24 mouse cellular contexts compared by ENCODE assay signal in genomic region chr7:46575897-46576296, GRCm38 (mm10).
DNase-seq lines count a peak whose midpoint lies in the region; ATAC-seq and TF ChIP-seq lines count a peak whose summit lies in the region.
"Had no signal": no experiment of that assay in that cellular context is flagged by ENCODE, and none has a peak within 500 bp of the region (broad histone marks: within the 10 kb centered on the region; RNA-seq: fewer than 3 reads in every experiment).

No protein-coding gene starts in this region.

- ATAC-seq in kidney, postnatal 0 days (replicated peaks; ENCODE audit: low FRiP score, low read depth): no peak
- no peak for ATAC-seq in midbrain, postnatal 0 days (ENCODE audit: low FRiP score)
- ATAC-seq in midbrain, embryonic 13.5 days: no peak
- ATAC-seq in liver, embryonic 12.5 days: no peak
- ATAC-seq: CD4-positive, CD25-positive, alpha-beta regulatory T cell, adult 4 months; forebrain, embryonic 13.5 days; forebrain, embryonic 15.5 days; forebrain, postnatal 0 days had no signal

- in situ Hi-C loops in CH12.LX (cut with MboI; ENCODE audit: low pct_ligation_motif_present, low pct_unique_long_range_greater_than_20kb, low sequenced_read_pairs): no loop called here

- H3K4me2 ChIP-seq in kidney, postnatal 0 days (ENCODE audit: low read length): no peak overlapping the region
- H3K4me2 ChIP-seq in midbrain, postnatal 0 days (ENCODE audit: low read depth, low read length, poor library complexity, severe bottlenecking): no peak overlapping the region
- H3K4me2 ChIP-seq in midbrain, embryonic 13.5 days (replicated peaks): no peak overlapping the region
- no peak overlapping the region for H3K4me2 ChIP-seq in CH12.LX (ENCODE audit: insufficient read depth, low read depth, poor library complexity, severe bottlenecking)
- no peak overlapping the region for H3K4me2 ChIP-seq in liver, embryonic 12.5 days
- H3K4me2 ChIP-seq: embryonic facial prominence, embryonic 13.5 days; embryonic facial prominence, embryonic 15.5 days; forebrain, embryonic 13.5 days; forebrain, embryonic 15.5 days had no signal

- dilution Hi-C loops in CH12.LX (cut with MboI; ENCODE audit: extremely low pct_ligation_motif_present, extremely low pct_unique_long_range_greater_than_20kb, low sequenced_read_pairs): no loop called here

- no peak overlapping the region for H3K27ac ChIP-seq in kidney, postnatal 0 days
- no peak overlapping the region for H3K27ac ChIP-seq in midbrain, postnatal 0 days (ENCODE audit: low read depth, low read length)
- no peak overlapping the region for H3K27ac ChIP-seq in midbrain, embryonic 13.5 days
- no peak overlapping the region for H3K27ac ChIP-seq in CH12.LX (ENCODE audit: insufficient read depth, low read depth)
- H3K27ac ChIP-seq in liver, embryonic 12.5 days: no peak overlapping the region
- H3K27ac ChIP-seq: embryonic facial prominence, embryonic 13.5 days; embryonic facial prominence, embryonic 15.5 days; forebrain, embryonic 13.5 days; forebrain, embryonic 15.5 days had no signal

- H3K4me1 ChIP-seq in kidney, postnatal 0 days (replicated peaks; ENCODE audit: insufficient read depth, low read length): no peaks in the 10 kb centered on the region
- H3K4me1 ChIP-seq in midbrain, postnatal 0 days (ENCODE audit: insufficient read depth, low read length): no peaks in the 10 kb centered on the region
- peaks cover 12% of the 10 kb centered on the region for H3K4me1 ChIP-seq in midbrain, embryonic 13.5 days (replicated peaks)
- H3K4me1 ChIP-seq in CH12.LX (ENCODE audit: control insufficient read depth in 1 of 2, insufficient read depth in 2 of 2): peaks cover 16 to 51% of the 10 kb centered on the region in 2 experiments
- no peaks in the 10 kb centered on the region for H3K4me1 ChIP-seq in liver, embryonic 12.5 days
- H3K4me1 ChIP-seq: embryonic facial prominence, embryonic 13.5 days; embryonic facial prominence, embryonic 15.5 days had no signal

- no peak; the same call in none of the 2 replicates for TF ChIP-seq RAD21 in CH12.LX (IDR thresholded peaks at IDR 0.05; ENCODE audit: low read depth, low read length)

- H3K36me3 ChIP-seq in kidney, postnatal 0 days (ENCODE audit: insufficient read depth, low read length): no peaks in the 10 kb centered on the region
- H3K36me3 ChIP-seq in midbrain, postnatal 0 days (ENCODE audit: insufficient read depth, low read length): peaks cover 11% of the 10 kb centered on the region; the same call in 1 of the 2 replicates
- H3K36me3 ChIP-seq in midbrain, embryonic 13.5 days: no peaks in the 10 kb centered on the region
- H3K36me3 ChIP-seq in CH12.LX (replicated peaks in 1 of 2; ENCODE audit: control insufficient read depth in 1 of 2, insufficient read depth in 1 of 2, low read length in 1 of 2): peaks cover 0 to 31% of the 10 kb centered on the region in 2 experiments
- H3K36me3 ChIP-seq in liver, embryonic 12.5 days: no peaks in the 10 kb centered on the region
- H3K36me3 ChIP-seq: embryonic facial prominence, embryonic 13.5 days; embryonic facial prominence, embryonic 15.5 days; forebrain, embryonic 15.5 days had no signal

- H3K27me3 ChIP-seq in kidney, postnatal 0 days (ENCODE audit: insufficient read depth, low read length): no peaks in the 10 kb centered on the region
- H3K27me3 ChIP-seq in midbrain, postnatal 0 days (ENCODE audit: insufficient read depth, low read length): no peaks in the 10 kb centered on the region
- H3K27me3 ChIP-seq in midbrain, embryonic 13.5 days: no peaks in the 10 kb centered on the region
- no peaks in the 10 kb centered on the region for H3K27me3 ChIP-seq in CH12.LX (replicated peaks)
- no peaks in the 10 kb centered on the region for H3K27me3 ChIP-seq in liver, embryonic 12.5 days (replicated peaks)
- H3K27me3 ChIP-seq: embryonic facial prominence, embryonic 13.5 days; embryonic facial prominence, embryonic 15.5 days; forebrain, embryonic 13.5 days; forebrain, embryonic 15.5 days had no signal

- no peaks in the 10 kb centered on the region for H3K9me3 ChIP-seq in kidney, postnatal 0 days (replicated peaks; ENCODE audit: low read length)
- no peaks in the 10 kb centered on the region for H3K9me3 ChIP-seq in midbrain, postnatal 0 days (ENCODE audit: low read length)
- no peaks in the 10 kb centered on the region for H3K9me3 ChIP-seq in midbrain, embryonic 13.5 days
- H3K9me3 ChIP-seq in CH12.LX (replicated peaks; ENCODE audit: low read length): no peaks in the 10 kb centered on the region
- no peaks in the 10 kb centered on the region for H3K9me3 ChIP-seq in liver, embryonic 12.5 days (replicated peaks)
- H3K9me3 ChIP-seq: embryonic facial prominence, embryonic 13.5 days; embryonic facial prominence, embryonic 15.5 days; forebrain, embryonic 13.5 days; forebrain, embryonic 15.5 days had no signal

- TF ChIP-seq CTCF in kidney, postnatal 0 days (IDR thresholded peaks at IDR 0.05; ENCODE audit: low read depth): peak; percentile 27; the same call in 1 of the 2 replicates
- TF ChIP-seq CTCF in midbrain, postnatal 0 days (IDR thresholded peaks at IDR 0.05): peak; percentile 20; the same call in 1 of the 2 replicates
- peak; percentile 31 to 51; a peak in 2 of 4 replicates for TF ChIP-seq CTCF in CH12.LX (conservative IDR thresholded peaks at IDR 0.05 in 1 of 2, IDR thresholded peaks at IDR 0.05 in 1 of 2; ENCODE audit: low read depth in 2 of 2, low read length in 2 of 2)

- no peak for TF ChIP-seq POLR2A in CH12.LX (IDR thresholded peaks at IDR 0.05; ENCODE audit: low read depth, low read length)

- 65% methylated on average over 2 of the region's 2 CpGs for WGBS in kidney, postnatal 0 days
- 82% methylated on average over 2 of the region's 2 CpGs for WGBS in midbrain, postnatal 0 days
- 80% methylated on average over 2 of the region's 2 CpGs for WGBS in midbrain, embryonic 13.5 days
- WGBS in liver, embryonic 12.5 days (ENCODE audit: insufficient replicate concordance): 83% methylated on average over 2 of the region's 2 CpGs

- TF ChIP-seq EP300 in CH12.LX (IDR thresholded peaks at IDR 0.05; ENCODE audit: low read length): no peak

- H3K79me2 ChIP-seq in CH12.LX (replicated peaks; ENCODE audit: control insufficient read depth, extremely low read depth, insufficient read depth, poor library complexity, severe bottlenecking): no peaks in the 10 kb centered on the region

- no peak overlapping the region for H3K9ac ChIP-seq in kidney, postnatal 0 days (ENCODE audit: low read depth, low read length)
- H3K9ac ChIP-seq in midbrain, postnatal 0 days (replicated peaks; ENCODE audit: low read length, poor library complexity, severe bottlenecking): no peak overlapping the region
- H3K9ac ChIP-seq in midbrain, embryonic 13.5 days (replicated peaks): no peak overlapping the region
- no peak overlapping the region for H3K9ac ChIP-seq in CH12.LX (ENCODE audit: insufficient read depth, low read depth)
- H3K9ac ChIP-seq in liver, embryonic 12.5 days: no peak overlapping the region
- H3K9ac ChIP-seq: embryonic facial prominence, embryonic 13.5 days; embryonic facial prominence, embryonic 15.5 days; forebrain, embryonic 13.5 days; forebrain, embryonic 15.5 days; forebrain, postnatal 0 days had no signal

- no peak overlapping the region for H3K4me3 ChIP-seq in kidney, postnatal 0 days (replicated peaks; ENCODE audit: low read depth, low read length)
- no peak overlapping the region for H3K4me3 ChIP-seq in midbrain, postnatal 0 days (ENCODE audit: low read depth, low read length)
- no peak overlapping the region for H3K4me3 ChIP-seq in midbrain, embryonic 13.5 days (replicated peaks)
- H3K4me3 ChIP-seq in CH12.LX (replicated peaks in 1 of 3; ENCODE audit: low read depth in 2 of 3, low read length in 2 of 3, poor library complexity in 1 of 3): no peak overlapping the region
- H3K4me3 ChIP-seq in liver, embryonic 12.5 days: no peak overlapping the region
- H3K4me3 ChIP-seq: embryonic facial prominence, embryonic 13.5 days; embryonic facial prominence, embryonic 15.5 days; erythroblast, embryonic 14.5 days; forebrain, embryonic 13.5 days; forebrain, embryonic 15.5 days had no signal

- DNase-seq in kidney, postnatal 0 days (ENCODE audit: low spot score): no peak
- DNase-seq in kidney, adult 8-10 months: no peak
- no peak for DNase-seq in midbrain, postnatal 0 days (ENCODE audit: low spot score)
- DNase-seq in CH12.LX (ENCODE audit: extremely low read depth): no peak
- DNase-seq: adrenal gland, adult 2 months; adrenal gland, postnatal 10 days; adrenal gland, postnatal 25 days; B cell, adult 2 months; cerebellum, adult 11 months; cerebellum, adult 18-20 months; cerebellum, adult 8-10 months; cerebellum, adult 9-11 months; cerebellum, postnatal 14 days; cerebellum, postnatal 36 days; embryo, embryonic 11 days; forebrain, postnatal 0 days had no signal

TF ChIP-seq in CH12.LX, 34 proteins besides CTCF, POLR2A, EP300 and RAD21:
- no peak for TF ChIP-seq BHLHE40 (IDR thresholded peaks at IDR 0.05; ENCODE audit: low read depth, low read length)
- TF ChIP-seq UBTF (IDR thresholded peaks at IDR 0.05; ENCODE audit: low read depth, low read length): no peak
- no peak for TF ChIP-seq CHD2 (IDR thresholded peaks at IDR 0.05; ENCODE audit: low read length)
- peak; percentile 16; the same call in 1 of the 2 replicates for TF ChIP-seq SMC3 (IDR thresholded peaks at IDR 0.05; ENCODE audit: low read depth, low read length)
